Mouse (Mus musculus) CD4-positive, CD25-positive, alpha-beta regulatory T cell (primary cell): Measurements from ENCODE around the gene Anxa4. TPM values are rescaled to one million over a fixed set of nuclear protein-coding genes. Genes with fewer than 3 reads are reported as not detected.

Experiments used
- polyA plus RNA-seq: library from polyadenylated mRNA; unstranded; fragments of 100-300 nt; shearing (Covaris generic); gene quantifications from one replicate; pipeline ENCODE4 v1.2.1, GENCODE M21; 2017

The Anxa4 gene
- polyA plus RNA-seq, result 14.0 TPM

DNA sequence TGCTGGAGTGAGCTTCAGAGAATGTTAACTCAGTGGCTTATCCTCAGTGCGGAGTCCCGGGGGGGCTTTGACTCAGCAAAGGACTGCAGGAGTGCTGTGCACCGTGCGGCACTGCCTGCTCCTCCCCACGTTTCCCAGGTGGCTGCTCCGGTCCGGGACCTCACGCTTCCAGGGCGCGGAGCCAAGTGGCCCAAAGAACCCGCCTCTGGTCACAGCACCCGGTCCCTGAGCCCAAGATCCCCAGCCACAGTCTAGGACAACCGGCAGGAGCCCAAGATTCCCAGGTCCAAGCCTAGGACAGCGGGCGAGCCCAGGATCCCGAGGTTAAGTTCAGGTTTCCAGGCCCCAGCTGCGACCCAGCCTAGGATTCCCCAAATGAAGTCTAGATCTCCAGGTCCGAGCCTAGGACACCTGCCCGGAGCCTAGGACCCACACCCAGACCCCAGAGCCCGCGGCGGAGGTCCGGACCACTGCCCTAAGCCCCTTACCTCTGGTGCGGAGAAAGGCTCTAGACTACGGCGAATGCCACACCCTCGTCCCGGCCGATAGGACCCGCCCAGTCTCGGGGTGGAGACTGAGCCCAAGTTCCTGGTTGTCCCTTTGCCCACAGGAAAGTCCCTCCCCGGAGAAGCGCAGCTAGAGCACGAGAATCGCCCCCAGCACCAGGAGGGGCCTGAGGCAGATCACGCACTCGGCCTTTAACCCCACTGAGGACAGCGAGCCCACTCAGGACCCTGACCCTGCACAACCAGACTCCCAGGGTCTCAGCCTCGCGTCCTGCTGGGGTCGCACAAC, at the start of gene Anxa4:
TSS of gene Anxa4 (minus strand) at position 564 of the 795 bp plus-strand sequence.

DNA sequence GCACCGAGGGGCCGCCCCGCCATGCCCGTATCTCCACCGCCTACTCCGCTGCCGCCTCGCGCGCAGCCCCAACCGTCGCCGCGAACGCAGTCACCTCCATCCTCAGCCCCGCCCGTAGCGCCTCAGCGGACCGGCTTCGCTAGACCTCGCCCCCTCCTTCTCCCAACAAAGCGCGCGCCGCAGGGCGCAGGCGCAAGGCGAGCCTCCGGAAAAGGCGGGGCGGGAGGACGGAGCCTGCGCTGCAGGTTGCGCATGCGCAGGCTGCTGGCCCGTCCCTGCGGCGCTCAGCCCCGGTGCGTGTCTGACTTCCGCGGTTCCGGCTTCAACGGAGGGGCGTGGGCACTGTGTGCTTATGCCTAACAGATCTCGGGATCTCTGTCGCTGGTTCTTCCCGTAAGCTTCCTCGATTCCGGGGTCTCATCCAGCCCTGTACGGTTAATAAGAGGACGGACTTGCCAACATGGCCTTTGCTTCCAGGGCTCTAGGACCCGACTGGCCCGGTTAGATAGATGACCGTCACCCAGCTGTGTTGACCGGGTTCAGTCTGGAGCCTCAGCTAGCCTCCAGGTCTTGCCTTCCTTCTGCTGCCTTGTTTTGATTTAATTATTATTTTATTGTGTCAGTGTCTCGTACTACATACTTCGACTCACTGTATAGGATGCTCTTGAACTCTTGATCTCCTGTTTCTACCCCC, 60.1 kb downstream of the Anxa4 start, which contains the start of gene Gmcl1:
TSS of gene Gmcl1 (minus strand) at position 201 of the 694 bp plus-strand sequence.

Other genes with a start within 250 kb of the Anxa4 start
- 0.11 TPM for gene Asprv1, start 165.4 kb downstream of the Anxa4 start, polyA plus RNA-seq
- gene Mxd1, start 124.4 kb downstream of the Anxa4 start, polyA plus RNA-seq, result 101 TPM
- gene Snrnp27, start 109.1 kb downstream of the Anxa4 start, polyA plus RNA-seq, result 80.5 TPM
- gene Gmcl1, start 60.2 kb downstream of the Anxa4 start, polyA plus RNA-seq, result 70.4 TPM
- gene Aak1, start 55.9 kb upstream of the Anxa4 start, polyA plus RNA-seq, result 75.2 TPM
- 105 TPM for gene Nfu1, start 215.7 kb upstream of the Anxa4 start, polyA plus RNA-seq
- 21.4 TPM for gene Gfpt1, start 249.3 kb upstream of the Anxa4 start, polyA plus RNA-seq